Mouse (Mus musculus) midbrain, embryonic 10.5 days (tissue): ENCODE data around the gene Tgfbr1. TPM values are rescaled to one million over a fixed set of nuclear protein-coding genes. Genes with fewer than 3 reads are reported as not detected.

ENCODE experiments used
- DNase-seq: peaks from one replicate; pipeline ENCODE4 v3.0.0-alpha.2; 2017; ENCODE audit warnings: low spot score
- H3K27ac ChIP-seq: fragments of 300-500 bp; sonication (generic); replicated peaks from 2 replicates; pipeline ENCODE4 v1.5.1; 2016; ENCODE audit warnings: mild to moderate bottlenecking
- H3K27me3 ChIP-seq: fragments of 300-500 bp; sonication (generic); 2 replicates; pipeline ENCODE4 v1.6.1; 2016; ENCODE audit warnings: low read depth, mild to moderate bottlenecking; ENCODE audit not compliant: poor library complexity, severe bottlenecking
- H3K36me3 ChIP-seq: fragments of 300-500 bp; sonication (generic); 2 replicates; pipeline ENCODE4 v1.6.1; 2016; ENCODE audit warnings: mild to moderate bottlenecking, moderate library complexity
- H3K4me1 ChIP-seq: fragments of 300-500 bp; sonication (generic); 2 replicates; pipeline ENCODE4 v1.6.1; 2016
- H3K4me3 ChIP-seq: fragments of 300-500 bp; sonication (generic); 2 replicates; pipeline ENCODE4 v1.5.1; 2016; ENCODE audit warnings: mild to moderate bottlenecking, moderate library complexity
- H3K9me3 ChIP-seq: fragments of 300-500 bp; sonication (generic); replicated peaks from 2 replicates; pipeline ENCODE4 v1.6.1; 2016; ENCODE audit warnings: mild to moderate bottlenecking
- WGBS: fragments of 180-500 bp; shearing (Covaris S2); methylation state at CpG from one replicate; pipeline ENCODE4 v1.1.7; 2016; 5-methylcytosine and 5-hydroxymethylcytosine counted together
- polyA plus RNA-seq: library from polyadenylated mRNA; unstranded; fragments of >200 nt; fragmentation: Nextera tagmentation; extraction: Ambion mirVana; gene quantifications from 2 replicates; pipeline ENCODE4 v1.2.1, GENCODE M21; 2016

The Tgfbr1 gene
- 90.0 and 110 TPM in 2 replicates for polyA plus RNA-seq

DNA sequence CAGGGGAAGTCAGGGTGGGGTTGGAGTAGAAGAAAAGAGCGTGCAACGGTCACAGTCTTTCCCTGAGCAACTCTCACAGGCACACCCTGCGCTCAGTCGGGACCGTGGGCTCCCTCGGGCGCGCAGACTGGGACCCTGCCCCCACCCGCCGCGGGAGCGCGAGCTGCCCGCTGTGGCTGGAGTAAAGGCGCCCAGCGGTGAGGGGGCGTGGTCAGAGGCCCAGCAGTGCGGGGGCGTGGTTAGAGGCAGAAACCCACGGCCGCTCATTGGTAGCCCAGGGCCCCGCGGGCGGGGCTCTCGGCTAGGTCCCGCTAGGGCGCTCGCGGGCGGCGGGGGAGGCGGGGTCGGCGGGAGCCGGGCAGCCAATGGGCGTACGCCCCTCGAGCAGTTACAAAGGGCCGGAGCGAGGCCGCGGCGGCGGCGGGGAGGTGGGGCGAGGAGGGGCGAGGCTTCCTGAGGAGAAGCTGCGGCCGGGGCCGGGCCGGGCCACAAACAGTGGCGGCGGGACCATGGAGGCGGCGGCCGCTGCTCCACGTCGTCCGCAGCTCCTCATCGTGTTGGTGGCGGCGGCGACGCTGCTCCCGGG, at the start of gene Tgfbr1:
TSS of gene Tgfbr1 (plus strand) at position 420 of the 586 bp plus-strand sequence.
- WGBS, result under 1% methylated on average over 65 of the region's 65 CpGs
- Histone ChIP-seq H3K27ac (peak within 1 kb of the TSS; percentile 98), H3K4me3 (peak within 1 kb of the TSS; percentile 97), H3K9me3 (no peaks in the 10 kb centered on the region), H3K4me1 (peaks cover 48% of the 10 kb centered on the region), H3K36me3 (no peaks in the 10 kb centered on the region), H3K27me3 (peaks cover 29% of the 10 kb centered on the region)
- peak; percentile 99 for DNase-seq

DNA sequence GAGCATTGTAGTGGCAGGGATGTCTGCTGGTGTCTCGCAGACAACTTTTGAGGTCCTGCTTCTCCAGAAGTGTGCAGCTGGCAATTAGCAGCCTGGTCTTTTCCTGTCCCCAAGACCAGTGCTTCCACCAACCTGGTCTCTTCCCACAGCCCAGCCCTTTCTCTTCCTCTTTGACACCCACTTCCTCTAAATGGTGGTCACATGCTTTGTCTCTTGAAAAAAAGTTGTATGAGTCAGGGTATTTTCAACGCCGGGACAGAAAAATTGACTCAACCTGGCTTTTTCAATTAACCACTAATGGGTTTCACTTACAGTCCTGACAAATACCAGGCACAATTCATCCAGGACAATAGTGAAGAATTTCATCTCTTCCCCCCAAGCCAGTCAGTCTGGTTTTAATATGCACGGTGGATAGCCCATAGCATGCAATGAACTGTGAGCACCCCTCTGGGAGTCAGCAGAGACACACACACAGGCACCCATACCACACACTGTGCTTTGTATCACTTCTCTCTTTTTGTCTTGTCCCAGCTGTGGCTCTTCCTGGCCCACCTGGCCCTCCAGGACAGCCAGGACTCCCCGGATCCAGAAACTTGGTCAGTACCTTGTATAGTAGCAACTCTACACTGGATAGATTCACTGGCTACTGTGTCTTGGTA, 49.6 kb upstream of the Tgfbr1 start:
- DNase-seq, result no peak
- H3K9me3 ChIP-seq, result peaks cover 2% of the 10 kb centered on the region; the same call in 1 of the 2 replicates
- WGBS, result 92% methylated on average over 5 of the region's 5 CpGs

DNA sequence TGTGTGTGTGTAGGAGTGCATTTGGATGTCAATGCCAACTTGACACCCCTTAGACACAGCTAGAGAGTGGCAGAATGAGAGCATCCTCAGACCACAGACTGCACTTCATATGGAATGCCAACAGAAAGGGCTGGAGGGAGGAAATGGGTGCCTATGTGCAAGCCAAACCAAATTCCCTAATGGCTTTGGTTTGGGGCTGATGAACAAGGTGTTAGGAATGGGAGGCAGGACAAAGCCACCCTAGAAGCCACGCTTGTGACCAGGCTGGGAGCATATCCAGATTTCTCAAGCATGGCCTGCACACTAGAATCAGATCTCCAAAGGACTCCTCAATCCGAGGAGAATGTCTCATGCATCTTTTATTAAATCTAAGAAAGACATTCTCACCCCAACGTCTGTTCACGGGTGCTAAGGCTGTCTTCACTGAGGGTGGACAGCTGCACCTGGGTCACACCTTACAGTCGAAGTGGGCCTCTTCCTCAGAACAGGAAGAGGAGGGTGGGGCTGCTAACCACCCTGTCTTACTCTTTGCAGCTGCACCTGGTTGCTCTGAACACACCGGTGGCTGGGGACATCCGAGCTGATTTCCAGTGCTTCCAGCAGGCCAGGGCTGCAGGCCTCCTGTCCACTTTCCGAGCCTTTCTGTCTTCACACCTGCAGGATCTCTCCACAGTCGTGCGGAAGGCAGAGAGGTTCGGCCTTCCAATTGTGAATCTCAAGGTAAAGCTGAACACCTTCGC, 43.0 kb upstream of the Tgfbr1 start:
- H3K4me1 ChIP-seq, result no peaks in the 10 kb centered on the region
- no peak overlapping the region for H3K4me3 ChIP-seq
- H3K36me3 ChIP-seq, result no peaks in the 10 kb centered on the region
- DNase-seq, result no peak
- 89% methylated on average over 12 of the region's 12 CpGs for WGBS
- no peak overlapping the region for H3K27ac ChIP-seq
- no peaks in the 10 kb centered on the region for H3K27me3 ChIP-seq
- H3K9me3 ChIP-seq, result no peaks in the 10 kb centered on the region

More for the DNA sequence above, 49.6 kb upstream of the Tgfbr1 start:
- Histone ChIP-seq H3K27ac (no peak overlapping the region), H3K27me3 (no peaks in the 10 kb centered on the region), H3K36me3 (no peaks in the 10 kb centered on the region), H3K4me1 (no peaks in the 10 kb centered on the region), H3K4me3 (no peak overlapping the region)

GRCm38 (mm10) chr4:47310812-47311211, 42.2 kb upstream of the Tgfbr1 start:
- Histone ChIP-seq H3K9me3 (no peaks in the 10 kb centered on the region), H3K4me3 (no peak overlapping the region), H3K27me3 (no peaks in the 10 kb centered on the region), H3K36me3 (no peaks in the 10 kb centered on the region), H3K27ac (no peak overlapping the region), H3K4me1 (no peaks in the 10 kb centered on the region)
- no peak for DNase-seq
- WGBS, result 89% methylated on average over 6 of the region's 6 CpGs

GRCm38 (mm10) chr4:47311467-47311866, 41.6 kb upstream of the Tgfbr1 start:
- 91% methylated on average over 6 of the region's 6 CpGs for WGBS
- no peak for DNase-seq
- Histone ChIP-seq H3K4me3 (no peak overlapping the region), H3K4me1 (no peaks in the 10 kb centered on the region), H3K27ac (no peak overlapping the region), H3K36me3 (no peaks in the 10 kb centered on the region), H3K27me3 (no peaks in the 10 kb centered on the region), H3K9me3 (no peaks in the 10 kb centered on the region)

DNA sequence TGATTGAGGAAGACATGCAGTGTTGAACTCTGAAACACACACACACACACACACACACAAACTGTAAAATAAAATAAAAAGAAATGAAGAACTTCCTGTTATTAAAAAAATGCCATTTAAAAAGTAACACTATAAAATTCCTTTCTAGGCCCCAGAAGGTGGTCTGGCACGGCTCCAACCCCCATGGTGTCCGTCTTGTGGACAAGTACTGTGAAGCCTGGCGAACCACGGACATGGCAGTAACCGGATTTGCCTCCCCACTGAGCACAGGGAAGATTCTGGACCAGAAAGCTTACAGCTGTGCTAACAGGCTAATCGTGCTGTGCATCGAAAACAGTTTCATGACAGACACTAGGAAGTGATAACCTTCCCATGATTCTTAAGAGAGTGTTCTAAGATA, 41.1 kb upstream of the Tgfbr1 start:
- H3K36me3 ChIP-seq, result no peaks in the 10 kb centered on the region
- H3K4me1 ChIP-seq, result no peaks in the 10 kb centered on the region
- no peaks in the 10 kb centered on the region for H3K27me3 ChIP-seq
- H3K4me3 ChIP-seq, result no peak overlapping the region
- 79% methylated on average over 7 of the region's 7 CpGs for WGBS
- DNase-seq, result no peak
- no peak overlapping the region for H3K27ac ChIP-seq
- H3K9me3 ChIP-seq, result no peaks in the 10 kb centered on the region

DNA sequence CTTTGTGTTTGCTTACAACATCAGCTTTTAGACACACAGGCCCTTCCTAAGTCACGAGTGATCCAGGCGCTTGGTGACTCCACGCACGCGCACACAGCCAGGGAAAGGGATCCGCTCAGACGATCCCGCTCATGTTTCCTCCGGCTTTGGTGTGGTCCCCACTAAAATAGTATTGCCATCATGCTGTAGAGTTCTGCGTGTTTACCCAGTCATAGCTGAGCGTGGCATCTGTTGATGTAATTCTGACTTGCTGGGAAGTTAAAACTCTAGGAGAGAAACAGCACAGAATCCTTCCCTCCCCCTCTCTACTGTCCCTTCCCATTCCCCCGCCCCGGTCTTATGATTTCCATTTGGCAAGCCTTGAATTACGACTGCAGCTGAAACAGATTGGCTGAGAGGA, 40.3 kb upstream of the Tgfbr1 start:
- 91% methylated on average over 14 of the region's 14 CpGs for WGBS

DNA sequence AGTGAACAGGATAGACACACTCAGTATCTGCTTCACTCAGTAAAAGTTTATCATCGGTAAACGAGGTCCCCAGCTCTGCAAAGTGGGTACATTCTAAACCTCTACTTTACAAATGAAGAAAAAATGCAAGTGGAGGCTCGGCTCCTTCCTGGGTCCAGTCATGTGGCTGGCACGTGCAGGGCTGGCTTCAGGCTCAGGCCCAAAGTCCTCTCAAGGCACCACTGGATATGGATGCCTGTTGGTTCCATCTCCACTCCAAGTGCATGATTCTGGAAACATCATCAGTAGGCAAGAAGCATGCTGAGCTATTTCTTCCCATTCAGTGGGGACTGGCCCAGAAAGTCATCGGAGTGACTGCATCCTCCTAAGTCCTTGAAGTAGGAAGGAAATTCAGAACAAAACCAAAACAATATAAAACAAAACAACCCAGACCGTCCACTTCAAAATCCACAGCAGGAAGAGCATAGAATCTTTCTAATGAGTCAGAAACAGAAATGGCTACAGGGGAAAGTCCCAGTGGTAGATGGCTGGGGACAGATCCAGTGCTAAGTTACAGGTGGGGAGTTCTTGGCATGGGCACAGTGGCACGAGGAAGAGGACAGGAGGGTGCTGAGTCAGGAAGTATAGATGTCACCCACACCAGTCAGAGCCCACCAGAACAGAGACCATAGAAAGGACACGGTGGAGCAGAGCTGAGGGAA, 39.2 kb upstream of the Tgfbr1 start:
- Histone ChIP-seq H3K4me3 (no peak overlapping the region), H3K36me3 (no peaks in the 10 kb centered on the region), H3K4me1 (no peaks in the 10 kb centered on the region), H3K27ac (no peak overlapping the region), H3K27me3 (no peaks in the 10 kb centered on the region), H3K9me3 (no peaks in the 10 kb centered on the region)
- DNase-seq, result no peak
- WGBS, result 85% methylated on average over 8 of the region's 8 CpGs

More for the DNA sequence above, 40.3 kb upstream of the Tgfbr1 start:
- Histone ChIP-seq H3K27ac (no peak overlapping the region), H3K4me1 (no peaks in the 10 kb centered on the region), H3K27me3 (no peaks in the 10 kb centered on the region), H3K9me3 (no peaks in the 10 kb centered on the region), H3K36me3 (no peaks in the 10 kb centered on the region), H3K4me3 (no peak overlapping the region)
- DNase-seq, result no peak

DNA sequence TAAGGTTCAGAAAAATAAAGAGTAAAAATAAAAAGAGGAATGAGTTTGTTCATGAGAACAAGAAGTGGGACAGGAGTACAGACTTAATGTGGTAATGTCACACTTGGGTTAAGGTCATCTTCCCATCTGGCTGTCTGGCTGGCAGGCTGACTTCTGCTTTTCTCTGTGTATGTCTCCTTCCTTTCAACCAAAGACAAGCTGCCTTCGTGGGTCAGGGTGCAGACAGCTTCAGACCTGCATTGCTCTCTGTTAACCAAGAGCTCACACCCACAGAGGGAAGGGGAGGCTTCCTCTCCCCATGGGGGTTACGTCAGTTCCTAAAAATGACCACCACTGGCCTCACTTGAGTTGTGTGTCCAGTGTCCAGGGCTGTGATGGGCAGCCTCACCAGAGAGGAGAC, 37.6 kb upstream of the Tgfbr1 start:
- no peaks in the 10 kb centered on the region for H3K9me3 ChIP-seq
- no peak for DNase-seq
- 73% methylated on average over 2 of the region's 2 CpGs for WGBS
- H3K36me3 ChIP-seq, result no peaks in the 10 kb centered on the region
- no peaks in the 10 kb centered on the region for H3K4me1 ChIP-seq
- no peak overlapping the region for H3K27ac ChIP-seq
- H3K4me3 ChIP-seq, result no peak overlapping the region
- no peaks in the 10 kb centered on the region for H3K27me3 ChIP-seq

DNA sequence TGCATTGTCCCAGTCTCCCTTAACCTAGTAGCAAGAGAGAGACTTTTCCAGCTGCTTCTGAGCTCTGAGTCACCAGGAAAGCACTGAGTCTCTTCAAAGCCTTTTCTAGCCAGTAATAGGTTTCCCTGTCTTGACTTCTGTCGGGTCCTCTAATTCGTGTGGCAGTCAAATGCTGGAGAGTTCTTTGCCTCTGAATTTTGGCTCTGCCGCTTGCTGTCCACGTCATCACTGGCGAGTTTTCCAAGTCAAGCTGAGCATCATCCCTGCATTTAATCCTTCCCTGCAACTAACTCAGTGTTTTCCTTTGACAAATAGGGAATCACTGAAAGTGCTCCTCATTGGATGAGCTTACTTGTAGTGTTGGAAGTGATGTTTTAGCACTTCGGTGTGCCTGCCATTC, 36.6 kb upstream of the Tgfbr1 start:
- no peak for DNase-seq
- Histone ChIP-seq H3K27me3 (no peaks in the 10 kb centered on the region), H3K27ac (no peak overlapping the region), H3K4me1 (no peaks in the 10 kb centered on the region), H3K36me3 (no peaks in the 10 kb centered on the region), H3K4me3 (no peak overlapping the region), H3K9me3 (no peaks in the 10 kb centered on the region)
- 81% methylated on average over 6 of the region's 6 CpGs for WGBS

- Histone ChIP-seq H3K9me3 (no peaks in the 10 kb centered on the region), H3K4me3 (no peak overlapping the region), H3K27ac (no peak overlapping the region), H3K27me3 (no peaks in the 10 kb centered on the region), H3K36me3 (no peaks in the 10 kb centered on the region), H3K4me1 (no peaks in the 10 kb centered on the region)
- no peak for DNase-seq
- WGBS, result 91% methylated on average over 10 of the region's 10 CpGs
Measured at GRCm38 (mm10) chr4:47319561-47320321, 33.3 kb upstream of the Tgfbr1 start.

DNA sequence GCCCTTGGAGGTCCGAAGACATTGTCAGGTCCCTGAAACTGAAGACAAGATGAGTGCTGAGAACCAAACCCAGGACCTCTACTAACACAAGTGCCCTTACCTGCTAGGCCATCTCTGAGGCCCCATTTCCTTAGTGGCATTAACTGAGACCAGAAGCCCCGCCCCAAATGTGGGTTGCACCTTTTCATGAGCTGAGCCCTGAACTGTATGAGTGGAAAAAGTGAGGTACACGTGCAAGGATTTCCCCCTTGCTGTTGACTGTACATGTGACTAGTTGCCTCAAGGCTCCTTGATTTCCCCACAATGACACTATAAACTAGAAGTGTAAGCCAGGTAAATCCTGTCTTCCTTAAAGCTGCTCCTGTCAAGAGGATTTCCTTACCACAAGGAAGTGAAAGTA, 30.7 kb upstream of the Tgfbr1 start:
- H3K27me3 ChIP-seq, result no peaks in the 10 kb centered on the region
- 81% methylated on average over 3 of the region's 3 CpGs for WGBS
- H3K4me3 ChIP-seq, result no peak overlapping the region
- no peaks in the 10 kb centered on the region for H3K4me1 ChIP-seq
- no peak overlapping the region for H3K27ac ChIP-seq
- no peaks in the 10 kb centered on the region for H3K9me3 ChIP-seq
- no peak for DNase-seq
- no peaks in the 10 kb centered on the region for H3K36me3 ChIP-seq
